Mouse (Mus musculus): ENCODE results near the gene C130074G19Rik. TPM values are rescaled to one million over a fixed set of nuclear protein-coding genes. Genes with fewer than 3 reads are reported as not detected.
A peak's percentile ranks its signal among the peaks of the same experiment; 100 is the strongest.

C130074G19Rik gene
- total RNA-seq (2021) = 1 to 10 TPM; 7.1 to 8.8 TPM
- long read RNA-seq, partial matches to known transcripts = 0 of 1 reads
- long read RNA-seq, other reads (novel, unspliced or antisense) = 1 of 1 reads

- DNase-seq (ENCODE audit: low spot score in 2 of 2) = no peak
Measured at GRCm38 (mm10) chr1:184882281-184883268, at the start of gene C130074G19Rik. Gene C130074G19Rik (minus strand): TSS chr1:184883218.

GRCm38 (mm10) chr1:184931097-184931496 lies 48.1 kb upstream of the C130074G19Rik start:
- no peak for DNase-seq (ENCODE audit: low spot score in 2 of 2)

- DNase-seq (ENCODE audit: low spot score in 2 of 2) = no peak
Measured at GRCm38 (mm10) chr1:184928382-184928781, 45.4 kb upstream of the C130074G19Rik start.

GRCm38 (mm10) chr1:184927911-184928310 lies 44.9 kb upstream of the C130074G19Rik start:
- DNase-seq (ENCODE audit: low spot score in 2 of 2) = no peak

- DNase-seq (ENCODE audit: low spot score in 2 of 2) = no peak
Measured at GRCm38 (mm10) chr1:184922824-184923223, 39.8 kb upstream of the C130074G19Rik start.

- no peak for DNase-seq (ENCODE audit: low spot score in 2 of 2)
Measured at GRCm38 (mm10) chr1:184920057-184920456, 37.0 kb upstream of the C130074G19Rik start.

GRCm38 (mm10) chr1:184918227-184918888 lies 35.3 kb upstream of the C130074G19Rik start:
- DNase-seq (ENCODE audit: low spot score in 2 of 2) = no peak

GRCm38 (mm10) chr1:184912336-184912735 lies 29.3 kb upstream of the C130074G19Rik start:
- no peak for DNase-seq (ENCODE audit: low spot score in 2 of 2)

GRCm38 (mm10) chr1:184911861-184912260 lies 28.8 kb upstream of the C130074G19Rik start:
- no peak for DNase-seq (ENCODE audit: low spot score in 2 of 2)

GRCm38 (mm10) chr1:184908558-184908957 lies 25.5 kb upstream of the C130074G19Rik start:
- peak in 1 of 2 experiments; percentile 22 for DNase-seq (ENCODE audit: low spot score in 2 of 2)

- DNase-seq (ENCODE audit: low spot score in 2 of 2) = peak in 1 of 2 experiments; percentile 42
Measured at GRCm38 (mm10) chr1:184905904-184906745, 23.1 kb upstream of the C130074G19Rik start.

- peak; percentile 69 to 83 for DNase-seq (ENCODE audit: low spot score in 2 of 2)
Measured at GRCm38 (mm10) chr1:184905371-184905770, 22.4 kb upstream of the C130074G19Rik start.

- DNase-seq (ENCODE audit: low spot score in 2 of 2) = no peak
Measured at GRCm38 (mm10) chr1:184903697-184904096, 20.7 kb upstream of the C130074G19Rik start.

- no peak for DNase-seq (ENCODE audit: low spot score in 2 of 2)
Measured at GRCm38 (mm10) chr1:184902886-184903285, 19.9 kb upstream of the C130074G19Rik start.

GRCm38 (mm10) chr1:184897350-184897749 lies 14.3 kb upstream of the C130074G19Rik start:
- no peak for DNase-seq (ENCODE audit: low spot score in 2 of 2)

GRCm38 (mm10) chr1:184891998-184892397 lies 9.0 kb upstream of the C130074G19Rik start:
- no peak for DNase-seq (ENCODE audit: low spot score in 2 of 2)

GRCm38 (mm10) chr1:184889454-184889853 lies 6.4 kb upstream of the C130074G19Rik start:
- no peak for DNase-seq (ENCODE audit: low spot score in 2 of 2)

- no peak for DNase-seq (ENCODE audit: low spot score in 2 of 2)
Measured at GRCm38 (mm10) chr1:184886160-184886559, 3.1 kb upstream of the C130074G19Rik start.

- no peak for DNase-seq (ENCODE audit: low spot score in 2 of 2)
Measured at GRCm38 (mm10) chr1:184881861-184882260, 1.2 kb downstream of the C130074G19Rik start.

GRCm38 (mm10) chr1:184881211-184881610 lies 1.8 kb downstream of the C130074G19Rik start:
- DNase-seq (ENCODE audit: low spot score in 2 of 2) = no peak

GRCm38 (mm10) chr1:184878860-184879259 lies 4.2 kb downstream of the C130074G19Rik start:
- no peak for DNase-seq (ENCODE audit: low spot score in 2 of 2)

All from layer of hippocampus, adult 18-20 months (tissue).